Mouse (Mus musculus): ENCODE results near the gene Fnbp1l. TPM values are rescaled to one million over a fixed set of nuclear protein-coding genes. Genes with fewer than 3 reads are reported as not detected.
A peak's percentile ranks its signal among the peaks of the same experiment; 100 is the strongest.

Fnbp1l gene
- polyA plus RNA-seq, 1 experiment from 2014 or later = 76.8 TPM

GRCm38 (mm10) chr3:122617613-122618340, 1.7 kb downstream of the Fnbp1l start:
- WGBS = 54% methylated on average over 9 of the region's 9 CpGs
- DNase-seq (ENCODE audit: low spot score, missing footprints) (peak; percentile 91), ATAC-seq (ENCODE audit: low FRiP score) (no peak)
- Histone ChIP-seq H3K4me2 (peak overlapping the region; percentile 79), H3K9ac (ENCODE audit: low read length) (peak overlapping the region; percentile 100), H3K4me1 (ENCODE audit: control insufficient read depth, insufficient read depth, low read length) (peaks cover 20% of the 10 kb centered on the region), H3K27ac (ENCODE audit: low read depth, low read length) (no peak overlapping the region), H3K27me3 (ENCODE audit: control insufficient read depth, insufficient read depth, low read length) (no peaks in the 10 kb centered on the region), H3K36me3 (ENCODE audit: control insufficient read depth, insufficient read depth, low read length) (no peaks in the 10 kb centered on the region), H3K4me3 (ENCODE audit: low read depth, low read length) (peak overlapping the region; percentile 98), H3K9me3 (ENCODE audit: control insufficient read depth, low read length) (no peaks in the 10 kb centered on the region)

GRCm38 (mm10) chr3:122612537-122612936, 7.0 kb downstream of the Fnbp1l start:
- peak; percentile 60 for DNase-seq (ENCODE audit: low spot score, missing footprints)
- ATAC-seq (ENCODE audit: low FRiP score) = no peak
- Histone ChIP-seq H3K4me2 (no peak overlapping the region), H3K36me3 (ENCODE audit: control insufficient read depth, insufficient read depth, low read length) (no peaks in the 10 kb centered on the region), H3K27me3 (ENCODE audit: control insufficient read depth, insufficient read depth, low read length) (no peaks in the 10 kb centered on the region), H3K4me3 (ENCODE audit: low read depth, low read length) (no peak overlapping the region), H3K9ac (ENCODE audit: low read length) (no peak overlapping the region), H3K27ac (ENCODE audit: low read depth, low read length) (no peak overlapping the region), H3K9me3 (ENCODE audit: control insufficient read depth, low read length) (no peaks in the 10 kb centered on the region), H3K4me1 (ENCODE audit: control insufficient read depth, insufficient read depth, low read length) (peaks cover 9% of the 10 kb centered on the region)
- WGBS = 84% methylated on average over 6 of the region's 6 CpGs

- no peak for DNase-seq (ENCODE audit: low spot score, missing footprints)
- ATAC-seq (ENCODE audit: low FRiP score) = no peak
- WGBS = 86% methylated on average over 5 of the region's 5 CpGs
- Histone ChIP-seq H3K4me1 (ENCODE audit: control insufficient read depth, insufficient read depth, low read length) (peaks cover 3% of the 10 kb centered on the region), H3K4me3 (ENCODE audit: low read depth, low read length) (no peak overlapping the region), H3K9ac (ENCODE audit: low read length) (no peak overlapping the region), H3K27ac (ENCODE audit: low read depth, low read length) (no peak overlapping the region), H3K27me3 (ENCODE audit: control insufficient read depth, insufficient read depth, low read length) (no peaks in the 10 kb centered on the region), H3K9me3 (ENCODE audit: control insufficient read depth, low read length) (no peaks in the 10 kb centered on the region), H3K36me3 (ENCODE audit: control insufficient read depth, insufficient read depth, low read length) (no peaks in the 10 kb centered on the region), H3K4me2 (no peak overlapping the region)
These were observed 7.8 kb downstream of the Fnbp1l start for GRCm38 (mm10) chr3:122611761-122612160.

- H3K9ac ChIP-seq (ENCODE audit: low read length) = no peak overlapping the region
- no peaks in the 10 kb centered on the region for H3K9me3 ChIP-seq (ENCODE audit: control insufficient read depth, low read length)
- 87% methylated on average over 10 of the region's 10 CpGs for WGBS
- ATAC-seq (ENCODE audit: low FRiP score) (no peak), DNase-seq (ENCODE audit: low spot score, missing footprints) (no peak)
- no peak overlapping the region for H3K4me3 ChIP-seq (ENCODE audit: low read depth, low read length)
- H3K36me3 ChIP-seq (ENCODE audit: control insufficient read depth, insufficient read depth, low read length) = no peaks in the 10 kb centered on the region
- no peak overlapping the region for H3K27ac ChIP-seq (ENCODE audit: low read depth, low read length)
- H3K4me1 ChIP-seq (ENCODE audit: control insufficient read depth, insufficient read depth, low read length) = no peaks in the 10 kb centered on the region
- no peak overlapping the region for H3K4me2 ChIP-seq
- no peaks in the 10 kb centered on the region for H3K27me3 ChIP-seq (ENCODE audit: control insufficient read depth, insufficient read depth, low read length)
These were observed 13.3 kb downstream of the Fnbp1l start for GRCm38 (mm10) chr3:122606105-122606801.

DNA sequence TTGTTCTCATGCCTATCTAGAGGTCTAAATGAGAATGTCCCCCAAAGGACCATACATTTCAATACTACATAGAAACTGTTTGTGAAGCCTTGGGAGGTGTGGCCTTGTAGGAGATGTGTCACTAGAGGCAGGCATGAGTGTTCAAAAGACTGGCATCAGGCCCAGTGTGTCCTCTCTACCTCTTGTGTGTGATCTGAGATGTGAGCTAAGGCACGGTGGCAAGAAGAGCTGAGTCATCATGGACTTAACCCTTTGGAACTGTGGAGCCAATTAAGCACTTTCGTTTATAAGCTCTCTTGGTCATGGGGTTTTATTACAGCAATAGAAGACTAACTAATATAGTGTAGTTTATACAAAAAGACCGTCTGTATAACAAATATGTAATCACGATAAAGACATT, 16.3 kb downstream of the Fnbp1l start:
- Histone ChIP-seq H3K9ac (ENCODE audit: low read length) (no peak overlapping the region), H3K36me3 (ENCODE audit: control insufficient read depth, insufficient read depth, low read length) (no peaks in the 10 kb centered on the region), H3K9me3 (ENCODE audit: control insufficient read depth, low read length) (no peaks in the 10 kb centered on the region), H3K4me1 (ENCODE audit: control insufficient read depth, insufficient read depth, low read length) (no peaks in the 10 kb centered on the region), H3K27me3 (ENCODE audit: control insufficient read depth, insufficient read depth, low read length) (no peaks in the 10 kb centered on the region), H3K4me2 (no peak overlapping the region), H3K27ac (ENCODE audit: low read depth, low read length) (no peak overlapping the region), H3K4me3 (ENCODE audit: low read depth, low read length) (no peak overlapping the region)
- ATAC-seq (ENCODE audit: low FRiP score) (no peak), DNase-seq (ENCODE audit: low spot score, missing footprints) (no peak)
- WGBS = 92% methylated on average over 4 of the region's 4 CpGs

DNA sequence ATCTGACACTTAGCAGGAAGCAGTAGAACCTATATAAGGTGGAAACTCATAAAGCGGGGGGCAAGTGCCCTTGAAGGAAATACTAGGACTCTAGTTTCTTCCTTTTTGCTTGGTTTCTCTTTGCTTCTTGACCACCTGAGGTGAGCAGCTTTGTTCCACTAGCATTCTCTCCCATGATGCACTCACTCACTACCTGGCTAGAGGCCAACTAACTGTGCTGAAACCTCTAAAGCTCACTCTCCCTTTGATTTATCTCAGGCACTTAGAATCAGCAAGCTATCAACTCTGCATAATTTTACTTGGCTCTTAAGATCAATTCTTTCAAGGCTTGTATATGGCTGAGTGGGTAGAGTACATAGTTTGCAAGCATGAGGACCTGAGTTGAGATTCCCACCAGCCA, 17.1 kb downstream of the Fnbp1l start:
- ATAC-seq (ENCODE audit: low FRiP score) (no peak), DNase-seq (ENCODE audit: low spot score, missing footprints) (no peak)
- Histone ChIP-seq H3K36me3 (ENCODE audit: control insufficient read depth, insufficient read depth, low read length) (no peaks in the 10 kb centered on the region), H3K9ac (ENCODE audit: low read length) (no peak overlapping the region), H3K4me1 (ENCODE audit: control insufficient read depth, insufficient read depth, low read length) (no peaks in the 10 kb centered on the region), H3K4me2 (no peak overlapping the region), H3K27ac (ENCODE audit: low read depth, low read length) (no peak overlapping the region), H3K4me3 (ENCODE audit: low read depth, low read length) (no peak overlapping the region), H3K27me3 (ENCODE audit: control insufficient read depth, insufficient read depth, low read length) (no peaks in the 10 kb centered on the region), H3K9me3 (ENCODE audit: control insufficient read depth, low read length) (no peaks in the 10 kb centered on the region)
- WGBS = 94% methylated on average over 1 of the region's 1 CpGs

- no peak for DNase-seq (ENCODE audit: low spot score, missing footprints)
- H3K4me2 ChIP-seq = no peak overlapping the region
- H3K9ac ChIP-seq (ENCODE audit: low read length) = no peak overlapping the region
- H3K4me3 ChIP-seq (ENCODE audit: low read depth, low read length) = no peak overlapping the region
- no peak overlapping the region for H3K27ac ChIP-seq (ENCODE audit: low read depth, low read length)
- H3K36me3 ChIP-seq (ENCODE audit: control insufficient read depth, insufficient read depth, low read length) = no peaks in the 10 kb centered on the region
- H3K27me3 ChIP-seq (ENCODE audit: control insufficient read depth, insufficient read depth, low read length) = no peaks in the 10 kb centered on the region
- WGBS = 92% methylated on average over 4 of the region's 4 CpGs
- no peak for ATAC-seq (ENCODE audit: low FRiP score)
- no peaks in the 10 kb centered on the region for H3K9me3 ChIP-seq (ENCODE audit: control insufficient read depth, low read length)
- H3K4me1 ChIP-seq (ENCODE audit: control insufficient read depth, insufficient read depth, low read length) = no peaks in the 10 kb centered on the region
These were observed 20.2 kb downstream of the Fnbp1l start for GRCm38 (mm10) chr3:122599291-122599690.

GRCm38 (mm10) chr3:122590804-122591203, 28.7 kb downstream of the Fnbp1l start:
- no peak overlapping the region for H3K4me3 ChIP-seq (ENCODE audit: low read depth, low read length)
- no peak for ATAC-seq (ENCODE audit: low FRiP score)
- no peak overlapping the region for H3K27ac ChIP-seq (ENCODE audit: low read depth, low read length)
- peaks cover 2% of the 10 kb centered on the region; the same call in 1 of the 2 replicates for H3K4me1 ChIP-seq (ENCODE audit: control insufficient read depth, insufficient read depth, low read length)
- H3K4me2 ChIP-seq = no peak overlapping the region
- no peaks in the 10 kb centered on the region for H3K9me3 ChIP-seq (ENCODE audit: control insufficient read depth, low read length)
- no peak for DNase-seq (ENCODE audit: low spot score, missing footprints)
- no peak overlapping the region for H3K9ac ChIP-seq (ENCODE audit: low read length)
- no peaks in the 10 kb centered on the region; the same call in 1 of the 2 replicates for H3K36me3 ChIP-seq (ENCODE audit: control insufficient read depth, insufficient read depth, low read length)
- 89% methylated on average over 5 of the region's 5 CpGs for WGBS
- H3K27me3 ChIP-seq (ENCODE audit: control insufficient read depth, insufficient read depth, low read length) = no peaks in the 10 kb centered on the region

- no peaks in the 10 kb centered on the region for H3K9me3 ChIP-seq (ENCODE audit: control insufficient read depth, low read length)
- H3K4me3 ChIP-seq (ENCODE audit: low read depth, low read length) = no peak overlapping the region
- no peak for DNase-seq (ENCODE audit: low spot score, missing footprints)
- no peak overlapping the region for H3K9ac ChIP-seq (ENCODE audit: low read length)
- 76% methylated on average over 4 of the region's 4 CpGs for WGBS
- H3K36me3 ChIP-seq (ENCODE audit: control insufficient read depth, insufficient read depth, low read length) = no peaks in the 10 kb centered on the region; the same call in 1 of the 2 replicates
- H3K4me1 ChIP-seq (ENCODE audit: control insufficient read depth, insufficient read depth, low read length) = peaks cover 2% of the 10 kb centered on the region; the same call in 1 of the 2 replicates
- H3K4me2 ChIP-seq = no peak overlapping the region
- no peaks in the 10 kb centered on the region for H3K27me3 ChIP-seq (ENCODE audit: control insufficient read depth, insufficient read depth, low read length)
- no peak for ATAC-seq (ENCODE audit: low FRiP score)
- H3K27ac ChIP-seq (ENCODE audit: low read depth, low read length) = no peak overlapping the region
These were observed 29.2 kb downstream of the Fnbp1l start for GRCm38 (mm10) chr3:122590346-122590745.
